Mouse (Mus musculus) limb, embryonic 13.5 days (tissue): ENCODE data around the gene Gm11555. TPM values are rescaled to one million over a fixed set of nuclear protein-coding genes. Genes with fewer than 3 reads are reported as not detected.
"Not testable (repeated sequence)": the region's sequence is repeated elsewhere in the genome, so short reads cannot be mapped to it uniquely, and the experiment has no call there.

Experiments
- ATAC-seq: fragments of 200-750 bp; cut with Nextera tagmentation; 2 replicates; pipeline ENCODE4 v1.8.0; 2017; ENCODE audit warnings: low read depth, moderate number of reproducible peaks, moderate TSS enrichment; ENCODE audit not compliant: low FRiP score
- H3K27ac ChIP-seq: fragments of 300-500 bp; sonication (generic); 2 replicates; pipeline ENCODE4 v1.5.1; 2015; ENCODE audit warnings: inconsistent platforms, mild to moderate bottlenecking, moderate library complexity
- H3K27me3 ChIP-seq: fragments of 300-500 bp; sonication (generic); 2 replicates; pipeline ENCODE4 v1.6.1; 2015; ENCODE audit warnings: mild to moderate bottlenecking, inconsistent platforms
- H3K36me3 ChIP-seq: fragments of 300-500 bp; sonication (generic); 2 replicates; pipeline ENCODE4 v1.6.1; 2015; ENCODE audit warnings: inconsistent platforms, mild to moderate bottlenecking, moderate library complexity
- H3K4me1 ChIP-seq: fragments of 300-500 bp; sonication (generic); 2 replicates; pipeline ENCODE4 v1.6.1; 2015; ENCODE audit warnings: inconsistent platforms
- H3K4me2 ChIP-seq: fragments of 300-500 bp; sonication (generic); replicated peaks from 2 replicates; pipeline ENCODE4 v1.6.1; 2015; ENCODE audit warnings: inconsistent platforms, mild to moderate bottlenecking, moderate library complexity
- H3K4me3 ChIP-seq: fragments of 300-500 bp; sonication (generic); 2 replicates; pipeline ENCODE4 v1.5.1; 2015; ENCODE audit warnings: moderate library complexity, mild to moderate bottlenecking, inconsistent platforms
- H3K9ac ChIP-seq: fragments of 300-500 bp; sonication (generic); 2 replicates; pipeline ENCODE4 v1.6.1; 2015; ENCODE audit warnings: mild to moderate bottlenecking, inconsistent platforms
- H3K9me3 ChIP-seq: fragments of 300-500 bp; sonication (generic); 2 replicates; pipeline ENCODE4 v1.6.1; 2016; ENCODE audit warnings: inconsistent platforms
- WGBS: fragments of 180-500 bp; shearing (Covaris S2); methylation state at CpG from one replicate; pipeline ENCODE4 v1.1.7; 2015; 5-methylcytosine and 5-hydroxymethylcytosine counted together
- polyA plus RNA-seq: library from polyadenylated mRNA; unstranded; fragments of >200 nt; fragmentation: Nextera tagmentation; extraction: Ambion mirVana; gene quantifications from 2 replicates; pipeline ENCODE4 v1.2.1, GENCODE M21; 2015

The Gm11555 gene
- not detected in 2 replicates for polyA plus RNA-seq

- H3K27ac ChIP-seq = no peak within 1 kb of the TSS
- H3K9ac ChIP-seq = no peak within 1 kb of the TSS
- H3K4me3 ChIP-seq = no peak within 1 kb of the TSS
- H3K4me1 ChIP-seq = no peaks in the 10 kb centered on the region
- no peak for ATAC-seq
- H3K4me2 ChIP-seq = no peak within 1 kb of the TSS
- WGBS = 89% methylated on average over 2 of the region's 2 CpGs
- no peaks in the 10 kb centered on the region for H3K36me3 ChIP-seq
- no peaks in the 10 kb centered on the region for H3K9me3 ChIP-seq
- no peaks in the 10 kb centered on the region for H3K27me3 ChIP-seq
Observed at GRCm38 (mm10) chr11:99650136-99650535, at the start of gene Gm11555. Gene Gm11555 (minus strand): TSS chr11:99650236.

GRCm38 (mm10) chr11:99690463-99690862 is 40.4 kb upstream of the Gm11555 start, which contains the start of gene Gm14190:
Gene Gm14190 (minus strand): TSS chr11:99690740.
- H3K36me3 ChIP-seq = no peaks in the 10 kb centered on the region
- no peak within 1 kb of the TSS for H3K9ac ChIP-seq
- no peak within 1 kb of the TSS for H3K4me2 ChIP-seq
- H3K4me1 ChIP-seq = no peaks in the 10 kb centered on the region
- no peaks in the 10 kb centered on the region for H3K9me3 ChIP-seq
- WGBS = 92% methylated on average over 1 of the region's 1 CpGs
- no peak within 1 kb of the TSS for H3K27ac ChIP-seq
- no peak within 1 kb of the TSS for H3K4me3 ChIP-seq
- ATAC-seq = no peak
- H3K27me3 ChIP-seq = no peaks in the 10 kb centered on the region

- 71% methylated on average over 1 of the region's 1 CpGs for WGBS
Observed at GRCm38 (mm10) chr11:99685235-99685634, 35.2 kb upstream of the Gm11555 start.

GRCm38 (mm10) chr11:99683481-99683880 is 33.4 kb upstream of the Gm11555 start:
- WGBS = 83% methylated on average over 2 of the region's 2 CpGs
- Histone ChIP-seq H3K27ac (no peak overlapping the region), H3K4me1 (no peaks in the 10 kb centered on the region), H3K27me3 (no peaks in the 10 kb centered on the region), H3K9me3 (no peaks in the 10 kb centered on the region), H3K9ac (no peak overlapping the region), H3K4me2 (no peak overlapping the region), H3K36me3 (no peaks in the 10 kb centered on the region), H3K4me3 (no peak overlapping the region)
- no peak for ATAC-seq

More at GRCm38 (mm10) chr11:99685235-99685634, 35.2 kb upstream of the Gm11555 start:
- H3K36me3 ChIP-seq, H3K27ac ChIP-seq, H3K4me3 ChIP-seq, H3K4me2 ChIP-seq, H3K27me3 ChIP-seq, ATAC-seq, H3K9me3 ChIP-seq, H3K4me1 ChIP-seq, H3K9ac ChIP-seq: not testable (repeated sequence)

- no peak within 1 kb of the TSS for H3K27ac ChIP-seq
- H3K27me3 ChIP-seq = no peaks in the 10 kb centered on the region
- H3K4me3 ChIP-seq = no peak within 1 kb of the TSS
- H3K4me1 ChIP-seq = no peaks in the 10 kb centered on the region
- no peaks in the 10 kb centered on the region for H3K9me3 ChIP-seq
- no peak within 1 kb of the TSS for H3K9ac ChIP-seq
- no peak within 1 kb of the TSS for H3K4me2 ChIP-seq
- ATAC-seq = no peak
- no peaks in the 10 kb centered on the region for H3K36me3 ChIP-seq
Observed at GRCm38 (mm10) chr11:99665860-99666259, 15.8 kb upstream of the Gm11555 start, which contains the start of gene Krtap4-6. Gene Krtap4-6 (minus strand): TSS chr11:99665960.

- no peak for ATAC-seq
- 81% methylated on average over 10 of the region's 10 CpGs for WGBS
- H3K4me2 ChIP-seq = no peak overlapping the region
- no peaks in the 10 kb centered on the region for H3K9me3 ChIP-seq
- no peaks in the 10 kb centered on the region for H3K36me3 ChIP-seq
- H3K9ac ChIP-seq = no peak overlapping the region
- no peaks in the 10 kb centered on the region; the same call in 1 of the 2 replicates for H3K27me3 ChIP-seq
- no peaks in the 10 kb centered on the region for H3K4me1 ChIP-seq
- no peak overlapping the region for H3K27ac ChIP-seq
- H3K4me3 ChIP-seq = no peak overlapping the region
Observed at GRCm38 (mm10) chr11:99662802-99663201, 12.8 kb upstream of the Gm11555 start.

- H3K9ac ChIP-seq = no peak overlapping the region
- 77% methylated on average over 4 of the region's 4 CpGs for WGBS
- H3K27ac ChIP-seq = no peak overlapping the region
- ATAC-seq = no peak
- H3K4me1 ChIP-seq = no peaks in the 10 kb centered on the region
- no peak overlapping the region for H3K4me3 ChIP-seq
- no peaks in the 10 kb centered on the region for H3K9me3 ChIP-seq
- H3K4me2 ChIP-seq = no peak overlapping the region
- no peaks in the 10 kb centered on the region for H3K36me3 ChIP-seq
- H3K27me3 ChIP-seq = no peaks in the 10 kb centered on the region; the same call in 1 of the 2 replicates
Observed at GRCm38 (mm10) chr11:99659256-99659655, 9.2 kb upstream of the Gm11555 start.

GRCm38 (mm10) chr11:99658467-99659010 is 8.5 kb upstream of the Gm11555 start, which contains the start of gene Gm11563:
Gene Gm11563 (minus strand): TSS chr11:99658960.
- H3K36me3 ChIP-seq, H3K27me3 ChIP-seq: not testable (repeated sequence)
- 61% methylated on average over 10 of the region's 10 CpGs for WGBS

GRCm38 (mm10) chr11:99657051-99657450 is 7.0 kb upstream of the Gm11555 start:
- H3K4me2 ChIP-seq = no peak overlapping the region
- H3K4me3 ChIP-seq = no peak overlapping the region
- no peak overlapping the region for H3K27ac ChIP-seq
- no peak for ATAC-seq
- H3K9me3 ChIP-seq = no peaks in the 10 kb centered on the region
- no peaks in the 10 kb centered on the region for H3K36me3 ChIP-seq
- H3K9ac ChIP-seq = no peak overlapping the region
- WGBS = 46% methylated on average over 5 of the region's 5 CpGs
- H3K27me3 ChIP-seq = no peaks in the 10 kb centered on the region; the same call in 1 of the 2 replicates
- no peaks in the 10 kb centered on the region for H3K4me1 ChIP-seq

More at GRCm38 (mm10) chr11:99658467-99659010, 8.5 kb upstream of the Gm11555 start, which contains the start of gene Gm11563:
- not testable (repeated sequence) for H3K27ac ChIP-seq, ATAC-seq, H3K4me2 ChIP-seq, H3K9me3 ChIP-seq, H3K4me1 ChIP-seq, H3K4me3 ChIP-seq, H3K9ac ChIP-seq

GRCm38 (mm10) chr11:99646444-99646843 is 3.6 kb downstream of the Gm11555 start:
- Histone ChIP-seq H3K4me1 (no peaks in the 10 kb centered on the region), H3K4me2 (no peak overlapping the region), H3K36me3 (no peaks in the 10 kb centered on the region), H3K9ac (no peak overlapping the region), H3K9me3 (no peaks in the 10 kb centered on the region), H3K27ac (no peak overlapping the region), H3K4me3 (no peak overlapping the region), H3K27me3 (no peaks in the 10 kb centered on the region; the same call in 1 of the 2 replicates)
- WGBS = 78% methylated on average over 15 of the region's 15 CpGs
- ATAC-seq = no peak

- Histone ChIP-seq H3K4me1 (0 out of 2 replicates have a peak, but pooled peaks cover 4% of the 10 kb centered on the region), H3K27ac (no peak overlapping the region), H3K9me3 (no peaks in the 10 kb centered on the region), H3K4me3 (no peak overlapping the region), H3K36me3 (no peaks in the 10 kb centered on the region), H3K9ac (no peak overlapping the region), H3K27me3 (no peaks in the 10 kb centered on the region; the same call in 1 of the 2 replicates), H3K4me2 (no peak overlapping the region)
- 62% methylated on average over 3 of the region's 3 CpGs for WGBS
- no peak for ATAC-seq
Observed at GRCm38 (mm10) chr11:99644351-99644750, 5.7 kb downstream of the Gm11555 start.

GRCm38 (mm10) chr11:99643635-99644139 is 6.3 kb downstream of the Gm11555 start, which contains the start of gene Krtap4-7:
Gene Krtap4-7 (minus strand): TSS chr11:99644089.
- not testable (repeated sequence) for ATAC-seq, H3K27ac ChIP-seq, H3K9ac ChIP-seq, H3K4me2 ChIP-seq, H3K9me3 ChIP-seq, H3K27me3 ChIP-seq, H3K4me3 ChIP-seq, H3K4me1 ChIP-seq, H3K36me3 ChIP-seq
- WGBS = 75% methylated on average over 9 of the region's 9 CpGs
